Mouse (Mus musculus) kidney, postnatal 0 days (tissue): ENCODE data around the gene Macrod2. TPM values are rescaled to one million over a fixed set of nuclear protein-coding genes. Genes with fewer than 3 reads are reported as not detected.

Source experiments
- ATAC-seq: fragments of 200-750 bp; cut with Nextera tagmentation; replicated peaks from 2 replicates; pipeline ENCODE4 v1.8.0; 2017; ENCODE audit warnings: low read depth, moderate number of reproducible peaks, moderate TSS enrichment, moderate library complexity; ENCODE audit not compliant: low FRiP score
- DNase-seq: peaks from one replicate; pipeline ENCODE4 v3.0.0-alpha.2; 2016; ENCODE audit warnings: low spot score
- H3K27ac ChIP-seq: fragments of 300-500 bp; sonication (generic); 2 replicates; pipeline ENCODE4 v1.5.1; 2014; ENCODE audit warnings: mild to moderate bottlenecking
- H3K27me3 ChIP-seq: fragments of 300-500 bp; sonication (generic); 2 replicates; pipeline ENCODE4 v1.6.1; 2014; ENCODE audit warnings: low read length, mixed read lengths; ENCODE audit not compliant: insufficient read depth
- H3K36me3 ChIP-seq: fragments of 300-500 bp; sonication (generic); 2 replicates; pipeline ENCODE4 v1.6.1; 2014; ENCODE audit warnings: low read length, mixed read lengths; ENCODE audit not compliant: insufficient read depth
- H3K4me1 ChIP-seq: fragments of 300-500 bp; sonication (generic); replicated peaks from 2 replicates; pipeline ENCODE4 v1.6.1; 2014; ENCODE audit warnings: antibody characterized with exemption, low read length, mixed read lengths; ENCODE audit not compliant: insufficient read depth
- H3K4me2 ChIP-seq: fragments of 300-500 bp; sonication (generic); 2 replicates; pipeline ENCODE4 v1.6.1; 2014; ENCODE audit warnings: mild to moderate bottlenecking, low read length, moderate library complexity, mixed read lengths
- H3K4me3 ChIP-seq: fragments of 300-500 bp; sonication (generic); replicated peaks from 2 replicates; pipeline ENCODE4 v1.5.1; 2014; ENCODE audit warnings: low read depth, low read length
- H3K9ac ChIP-seq: fragments of 300-500 bp; sonication (generic); 2 replicates; pipeline ENCODE4 v1.6.1; 2014; ENCODE audit warnings: low read depth, low read length
- H3K9me3 ChIP-seq: fragments of 300-500 bp; sonication (generic); replicated peaks from 2 replicates; pipeline ENCODE4 v1.6.1; 2016; ENCODE audit warnings: low read length, inconsistent platforms, mixed read lengths
- CTCF ChIP-seq: IDR thresholded peaks from 2 replicates; pipeline ENCODE4 v1.5.1; 2016; ENCODE audit warnings: antibody characterized with exemption, low read depth, mild to moderate bottlenecking, moderate library complexity
- WGBS: fragments of 180-500 bp; shearing (Covaris S2); extraction: QIAGEN DNeasy Blood & Tissue Kit; methylation state at CpG from one replicate; pipeline ENCODE4 v1.1.7; 2014; 5-methylcytosine and 5-hydroxymethylcytosine counted together
- polyA plus RNA-seq: library from polyadenylated mRNA; unstranded; fragments of >200 nt; fragmentation: Nextera tagmentation; extraction: Ambion mirVana; gene quantifications from 2 replicates; pipeline ENCODE4 v1.2.1, GENCODE M21; 2015

The Macrod2 gene
- polyA plus RNA-seq, 1 experiment from 2014 or later, result 28.6 TPM

- no peaks in the 10 kb centered on the region for H3K4me1 ChIP-seq
- no peaks in the 10 kb centered on the region for H3K27me3 ChIP-seq
- H3K4me2 ChIP-seq, result no peak overlapping the region
- no peak overlapping the region for H3K4me3 ChIP-seq
- no peak for TF ChIP-seq CTCF
- H3K9ac ChIP-seq, result no peak overlapping the region
- no peaks in the 10 kb centered on the region for H3K36me3 ChIP-seq
- DNase-seq, result no peak
- no peaks in the 10 kb centered on the region for H3K9me3 ChIP-seq
- no peak overlapping the region for H3K27ac ChIP-seq
- ATAC-seq, result no peak
Observed at GRCm38 (mm10) chr2:141664051-141664450, 1268.9 kb downstream of the Macrod2 start.

- 54% methylated on average over 3 of the region's 3 CpGs for WGBS
- no peak for TF ChIP-seq CTCF
- Histone ChIP-seq H3K9me3 (no peaks in the 10 kb centered on the region), H3K4me1 (0 out of 2 replicates have a peak, but pooled peaks cover 4% of the 10 kb centered on the region), H3K27me3 (no peaks in the 10 kb centered on the region), H3K4me3 (no peak overlapping the region), H3K9ac (no peak overlapping the region), H3K36me3 (no peaks in the 10 kb centered on the region), H3K4me2 (no peak overlapping the region), H3K27ac (no peak overlapping the region)
- DNase-seq (no peak), ATAC-seq (no peak)
Observed at GRCm38 (mm10) chr2:141672814-141673213, 1277.7 kb downstream of the Macrod2 start.

- DNase-seq (peak; percentile 57), ATAC-seq (no peak)
- TF ChIP-seq CTCF, result no peak
- WGBS, result 35% methylated on average over 8 of the region's 8 CpGs
- Histone ChIP-seq H3K27me3 (no peaks in the 10 kb centered on the region), H3K4me2 (no peak overlapping the region), H3K36me3 (no peaks in the 10 kb centered on the region), H3K9ac (no peak overlapping the region), H3K4me3 (no peak overlapping the region), H3K27ac (no peak overlapping the region), H3K4me1 (0 out of 2 replicates have a peak, but pooled peaks cover 4% of the 10 kb centered on the region), H3K9me3 (no peaks in the 10 kb centered on the region)
Observed at GRCm38 (mm10) chr2:141673405-141673804, 1278.3 kb downstream of the Macrod2 start.

- no peak overlapping the region for H3K9ac ChIP-seq
- 73% methylated on average over 3 of the region's 3 CpGs for WGBS
- DNase-seq (no peak), ATAC-seq (no peak)
- no peaks in the 10 kb centered on the region for H3K27me3 ChIP-seq
- TF ChIP-seq CTCF, result no peak
- no peak overlapping the region for H3K4me2 ChIP-seq
- H3K36me3 ChIP-seq, result no peaks in the 10 kb centered on the region
- no peaks in the 10 kb centered on the region for H3K9me3 ChIP-seq
- no peaks in the 10 kb centered on the region for H3K4me1 ChIP-seq
- H3K4me3 ChIP-seq, result no peak overlapping the region
- H3K27ac ChIP-seq, result no peak overlapping the region
Observed at GRCm38 (mm10) chr2:141697541-141697940, 1302.4 kb downstream of the Macrod2 start.

- DNase-seq, result no peak
- ATAC-seq, result no peak
- TF ChIP-seq CTCF, result no peak
- H3K9me3 ChIP-seq, result no peaks in the 10 kb centered on the region
- WGBS, result 54% methylated on average over 4 of the region's 4 CpGs
- H3K4me2 ChIP-seq, result no peak overlapping the region
- no peak overlapping the region for H3K4me3 ChIP-seq
- no peak overlapping the region for H3K27ac ChIP-seq
- H3K27me3 ChIP-seq, result no peaks in the 10 kb centered on the region
- H3K9ac ChIP-seq, result no peak overlapping the region
- H3K36me3 ChIP-seq, result no peaks in the 10 kb centered on the region
- H3K4me1 ChIP-seq, result no peaks in the 10 kb centered on the region
Observed at GRCm38 (mm10) chr2:141698320-141698719, 1303.2 kb downstream of the Macrod2 start.

- H3K4me2 ChIP-seq, result no peak overlapping the region
- 15% methylated on average over 7 of the region's 7 CpGs for WGBS
- no peak for DNase-seq
Observed at GRCm38 (mm10) chr2:141700759-141701452, 1305.8 kb downstream of the Macrod2 start.

GRCm38 (mm10) chr2:141711785-141712184, 1316.7 kb downstream of the Macrod2 start:
- Histone ChIP-seq H3K27me3 (no peaks in the 10 kb centered on the region), H3K4me3 (no peak overlapping the region), H3K36me3 (no peaks in the 10 kb centered on the region), H3K4me1 (no peaks in the 10 kb centered on the region), H3K27ac (no peak overlapping the region), H3K9me3 (no peaks in the 10 kb centered on the region), H3K4me2 (no peak overlapping the region), H3K9ac (no peak overlapping the region)
- DNase-seq (no peak), ATAC-seq (no peak)
- WGBS, result 74% methylated on average over 2 of the region's 2 CpGs
- no peak for TF ChIP-seq CTCF

More at GRCm38 (mm10) chr2:141700759-141701452, 1305.8 kb downstream of the Macrod2 start:
- no peaks in the 10 kb centered on the region for H3K9me3 ChIP-seq
- no peaks in the 10 kb centered on the region for H3K27me3 ChIP-seq
- H3K27ac ChIP-seq, result no peak overlapping the region
- ATAC-seq, result no peak
- H3K9ac ChIP-seq, result no peak overlapping the region
- H3K4me3 ChIP-seq, result no peak overlapping the region
- no peaks in the 10 kb centered on the region for H3K36me3 ChIP-seq
- TF ChIP-seq CTCF, result no peak
- H3K4me1 ChIP-seq, result no peaks in the 10 kb centered on the region
